Comparison of ENCODE assay signal across 11 mouse cellular contexts in genomic region chr7:19119083-19119482, GRCm38 (mm10). TPM values are rescaled to one million over a fixed set of nuclear protein-coding genes. Genes with fewer than 3 reads are reported as not detected.
DNase-seq lines count a peak whose midpoint lies in the region; ATAC-seq lines count a peak whose summit lies in the region.
"Had no signal": no experiment of that assay in that cellular context is flagged by ENCODE, and none has a peak within 500 bp of the region (broad histone marks: within the 10 kb centered on the region; RNA-seq: fewer than 3 reads in every experiment).

No protein-coding gene starts in this region.

- H3K9me3 ChIP-seq in heart, embryonic 16.5 days (replicated peaks; ENCODE audit: control insufficient read depth, low read length), result peaks cover 7% of the 10 kb centered on the region
- H3K9me3 ChIP-seq in hindbrain, embryonic 13.5 days, result no peaks in the 10 kb centered on the region
- H3K9me3 ChIP-seq in midbrain, embryonic 13.5 days, result no peaks in the 10 kb centered on the region

- H3K27ac ChIP-seq in heart, embryonic 16.5 days (ENCODE audit: low read length), result no peak overlapping the region
- peak overlapping the region; percentile 15; the same call in 1 of the 2 replicates for H3K27ac ChIP-seq in hindbrain, embryonic 13.5 days
- H3K27ac ChIP-seq in midbrain, embryonic 13.5 days, result no peak overlapping the region

- no peak for DNase-seq in heart, adult 18-20 months
- DNase-seq in cerebellum, postnatal 10 days, result peak; percentile 33 to 49
- no peak for DNase-seq in natural killer cell, adult 2 months (ENCODE audit: low spot score in 2 of 2)
- no peak for DNase-seq in gastrocnemius, postnatal 4 days (ENCODE audit: low spot score in 2 of 2)
- no peak for DNase-seq in frontal cortex, adult 2 months (ENCODE audit: extremely low spot score in 1 of 2, low spot score in 1 of 2)

- no peaks in the 10 kb centered on the region for H3K27me3 ChIP-seq in heart, embryonic 16.5 days (ENCODE audit: control insufficient read depth, insufficient read depth, low read length)
- H3K27me3 ChIP-seq in hindbrain, embryonic 13.5 days, result peaks cover 10% of the 10 kb centered on the region; the same call in 1 of the 2 replicates
- peaks cover 12% of the 10 kb centered on the region for H3K27me3 ChIP-seq in midbrain, embryonic 13.5 days

- peaks cover 16% of the 10 kb centered on the region for H3K4me1 ChIP-seq in heart, embryonic 16.5 days (ENCODE audit: control insufficient read depth, insufficient read depth, low read length)
- peaks cover 27% of the 10 kb centered on the region for H3K4me1 ChIP-seq in hindbrain, embryonic 13.5 days (replicated peaks)
- peaks cover 23% of the 10 kb centered on the region for H3K4me1 ChIP-seq in midbrain, embryonic 13.5 days (replicated peaks)

- no peak overlapping the region for H3K9ac ChIP-seq in heart, embryonic 16.5 days (ENCODE audit: low read length)
- H3K9ac ChIP-seq in hindbrain, embryonic 13.5 days, result no peak overlapping the region
- no peak overlapping the region for H3K9ac ChIP-seq in midbrain, embryonic 13.5 days (replicated peaks)

- no peaks in the 10 kb centered on the region for H3K36me3 ChIP-seq in heart, embryonic 16.5 days (ENCODE audit: control insufficient read depth, insufficient read depth)
- H3K36me3 ChIP-seq in hindbrain, embryonic 13.5 days, result no peaks in the 10 kb centered on the region
- no peaks in the 10 kb centered on the region for H3K36me3 ChIP-seq in midbrain, embryonic 13.5 days

- H3K4me2 ChIP-seq in heart, embryonic 16.5 days (ENCODE audit: low read depth, low read length), result peak overlapping the region; percentile 19; the same call in 1 of the 2 replicates
- 0 out of 2 replicates have a peak overlapping the region, but pooled peaks have one; percentile 87 for H3K4me2 ChIP-seq in hindbrain, embryonic 13.5 days
- H3K4me2 ChIP-seq in midbrain, embryonic 13.5 days (replicated peaks), result no peak overlapping the region

- no peak overlapping the region for H3K4me3 ChIP-seq in heart, embryonic 16.5 days (ENCODE audit: low read length)
- no peak overlapping the region for H3K4me3 ChIP-seq in hindbrain, embryonic 13.5 days
- no peak overlapping the region for H3K4me3 ChIP-seq in midbrain, embryonic 13.5 days (replicated peaks)

- 91% methylated on average over 8 of the region's 8 CpGs for WGBS in heart, embryonic 16.5 days
- WGBS in hindbrain, embryonic 13.5 days, result 93% methylated on average over 8 of the region's 8 CpGs
- WGBS in midbrain, embryonic 13.5 days, result 94% methylated on average over 8 of the region's 8 CpGs

- ATAC-seq in heart, embryonic 16.5 days (replicated peaks; ENCODE audit: extremely low read depth, insufficient read depth, low FRiP score), result no peak
- ATAC-seq in hindbrain, embryonic 13.5 days (ENCODE audit: low FRiP score), result peak; percentile 34
- peak; percentile 35 for ATAC-seq in midbrain, embryonic 13.5 days

RNA-seq across cellular contexts. Expression of gene Fbxo46, which starts 0.6 kb away (rescaled TPM):
- polyA plus RNA-seq in heart, embryonic 16.5 days (2015; fragmentation: Nextera tagmentation; extraction: Ambion mirVana), result 9.8 and 9.9 TPM in 2 replicates
- total RNA-seq in heart, adult 18-20 months (2021), result 1 to 10 TPM; 5.5 to 5.7 TPM
- 18.9 and 20.2 TPM in 2 replicates for polyA plus RNA-seq in hindbrain, embryonic 13.5 days (2015; fragmentation: Nextera tagmentation; extraction: Ambion mirVana)
- 19.6 and 20.6 TPM in 2 replicates for polyA plus RNA-seq in midbrain, embryonic 13.5 days (2015; fragmentation: Nextera tagmentation; extraction: Ambion mirVana)
- total RNA-seq in gastrocnemius, postnatal 4 days (2021), result 1 to 10 TPM; 8.0 to 8.4 TPM
- 8.4 and 9.0 TPM in 2 replicates for polyA plus RNA-seq in frontal cortex, adult 2 months (2012; rRNA removed)

RNA-seq across cellular contexts. Expression of gene Gm4969, which starts 0.9 kb away (rescaled TPM):
- polyA plus RNA-seq in heart, embryonic 16.5 days (2015; fragmentation: Nextera tagmentation; extraction: Ambion mirVana), result 0.38 and 0.64 TPM in 2 replicates
- not detected for total RNA-seq in heart, adult 18-20 months (2021)
- polyA plus RNA-seq in hindbrain, embryonic 13.5 days (2015; fragmentation: Nextera tagmentation; extraction: Ambion mirVana), result 2.2 and 3.6 TPM in 2 replicates
- 1.6 and 1.9 TPM in 2 replicates for polyA plus RNA-seq in midbrain, embryonic 13.5 days (2015; fragmentation: Nextera tagmentation; extraction: Ambion mirVana)
- under 1 TPM; 0.34 to 0.62 TPM for total RNA-seq in gastrocnemius, postnatal 4 days (2021)
- polyA plus RNA-seq in frontal cortex, adult 2 months (2012; rRNA removed), result 1.1 and 1.4 TPM in 2 replicates
- total RNA-seq: gastrocnemius, postnatal 25 days had no signal
- polyA plus RNA-seq: macrophage; spleen, adult 2 months had no signal

RNA-seq across cellular contexts. Expression of gene Six5, which starts 24.7 kb away (rescaled TPM):
- polyA plus RNA-seq in heart, embryonic 16.5 days (2015; fragmentation: Nextera tagmentation; extraction: Ambion mirVana), result 5.1 and 5.4 TPM in 2 replicates
- 1 to 10 TPM; 5.6 to 6.8 TPM for total RNA-seq in heart, adult 18-20 months (2021)
- 2.4 and 2.8 TPM in 2 replicates for polyA plus RNA-seq in hindbrain, embryonic 13.5 days (2015; fragmentation: Nextera tagmentation; extraction: Ambion mirVana)
- polyA plus RNA-seq in midbrain, embryonic 13.5 days (2015; fragmentation: Nextera tagmentation; extraction: Ambion mirVana), result 2.7 and 3.2 TPM in 2 replicates
- total RNA-seq in gastrocnemius, postnatal 4 days (2021), result 10 to 100 TPM; 13.5 to 14.7 TPM
- 5.4 and 5.7 TPM in 2 replicates for polyA plus RNA-seq in frontal cortex, adult 2 months (2012; rRNA removed)

RNA-seq across cellular contexts. Expression of gene Qpctl, which starts 30.0 kb away (rescaled TPM):
- 9.6 and 10.6 TPM in 2 replicates for polyA plus RNA-seq in heart, embryonic 16.5 days (2015; fragmentation: Nextera tagmentation; extraction: Ambion mirVana)
- total RNA-seq in heart, adult 18-20 months (2021), result 1 to 10 TPM; 4.0 to 4.2 TPM
- 23.1 and 23.8 TPM in 2 replicates for polyA plus RNA-seq in hindbrain, embryonic 13.5 days (2015; fragmentation: Nextera tagmentation; extraction: Ambion mirVana)
- 22.5 and 23.9 TPM in 2 replicates for polyA plus RNA-seq in midbrain, embryonic 13.5 days (2015; fragmentation: Nextera tagmentation; extraction: Ambion mirVana)
- total RNA-seq in gastrocnemius, postnatal 4 days (2021), result 1 to 10 TPM; 7.7 to 8.8 TPM
- 15.3 and 16.7 TPM in 2 replicates for polyA plus RNA-seq in frontal cortex, adult 2 months (2012; rRNA removed)

RNA-seq across cellular contexts. Expression of gene Snrpd2, which starts 30.4 kb away (rescaled TPM):
- polyA plus RNA-seq in heart, embryonic 16.5 days (2015; fragmentation: Nextera tagmentation; extraction: Ambion mirVana), result 84.3 and 93.8 TPM in 2 replicates
- total RNA-seq in heart, adult 18-20 months (2021), result 10 to 100 TPM; 60.8 to 61.3 TPM
- polyA plus RNA-seq in hindbrain, embryonic 13.5 days (2015; fragmentation: Nextera tagmentation; extraction: Ambion mirVana), result 123 and 128 TPM in 2 replicates
- polyA plus RNA-seq in midbrain, embryonic 13.5 days (2015; fragmentation: Nextera tagmentation; extraction: Ambion mirVana), result 124 and 126 TPM in 2 replicates
- total RNA-seq in gastrocnemius, postnatal 4 days (2021), result 100 to 1,000 TPM in 1 of 2 experiments, 10 to 100 TPM in 1; 85.4 to 103 TPM
- 70.7 and 83.9 TPM in 2 replicates for polyA plus RNA-seq in frontal cortex, adult 2 months (2012; rRNA removed)

Comparison
In these comparisons a context has a peak if more than half of its experiments do, and no peak if none do; other contexts are left out.
1. DNase-seq: peak in cerebellum, postnatal 10 days (2 of 2); none in heart, adult 18-20 months (0 of 2), natural killer cell, adult 2 months (0 of 2), gastrocnemius, postnatal 4 days (0 of 2) and frontal cortex, adult 2 months (0 of 2).